Mouse (Mus musculus) heart, adult 2 months (tissue): ENCODE measurements around the gene Zfp738. TPM values are rescaled to one million over a fixed set of nuclear protein-coding genes. Genes with fewer than 3 reads are reported as not detected.
"Not testable (repeated sequence)": the region's sequence is repeated elsewhere in the genome, so short reads cannot be mapped to it uniquely, and the experiment has no call there.

Experiments used
- DNase-seq, 2 experiments: peaks; one replicate each; pipeline ENCODE4 v3.0.0; 2021
- H3K27ac ChIP-seq: fragments of 200-600 bp; 2 replicates; pipeline ENCODE4 v1.8.1; 2022
- H3K27me3 ChIP-seq: fragments of 200-500 bp; 2 replicates; pipeline ENCODE4 v1.6.1; 2012; ENCODE audit warnings: mild to moderate bottlenecking, low read length, inconsistent platforms, mixed read lengths; ENCODE audit not compliant: control insufficient read depth, insufficient read depth
- H3K36me3 ChIP-seq: fragments of 200-500 bp; 2 replicates; pipeline ENCODE4 v1.6.1; 2012; ENCODE audit warnings: low read length, inconsistent platforms; ENCODE audit not compliant: control insufficient read depth, insufficient read depth
- H3K4me1 ChIP-seq: fragments of 200-500 bp; 2 replicates; pipeline ENCODE4 v1.6.1; 2011; ENCODE audit warnings: low read length; ENCODE audit not compliant: control insufficient read depth, insufficient read depth
- H3K4me3 ChIP-seq: fragments of 200-600 bp; 2 replicates; pipeline ENCODE4 v1.8.1; 2022
- H3K79me2 ChIP-seq: fragments of 200-500 bp; replicated peaks from 2 replicates; pipeline ENCODE4 v1.6.1; 2012; ENCODE audit warnings: mild to moderate bottlenecking, inconsistent platforms, low read length, moderate library complexity, mixed read lengths; ENCODE audit not compliant: control insufficient read depth, insufficient read depth
- H3K9ac ChIP-seq: fragments of 200-500 bp; 2 replicates; pipeline ENCODE4 v1.6.1; 2012; ENCODE audit warnings: low read depth, mild to moderate bottlenecking, control low read depth, inconsistent platforms, low read length, mixed read lengths
- CTCF ChIP-seq: fragments of 200-600 bp; IDR thresholded peaks from 2 replicates; pipeline ENCODE4 v1.8.1; 2022; ENCODE audit warnings: antibody characterized with exemption, mild to moderate bottlenecking, moderate library complexity
- EP300 ChIP-seq: fragments of 200-500 bp; IDR thresholded peaks from 2 replicates; pipeline ENCODE4 v1.6.1; 2011; ENCODE audit warnings: low read depth, low read length, control low read depth; ENCODE audit not compliant: insufficient read depth
- POLR2A ChIP-seq: fragments of 200-500 bp; IDR thresholded peaks from 2 replicates; pipeline ENCODE4 v1.6.1; 2011; ENCODE audit warnings: mild to moderate bottlenecking, low read depth, low read length, control low read depth; ENCODE audit not compliant: insufficient read depth
- WGBS: fragments of 180-500 bp; shearing (Covaris S2); methylation state at CpG from one replicate; pipeline ENCODE4 v1.1.7; 2018; 5-methylcytosine and 5-hydroxymethylcytosine counted together
- intact Hi-C: fragments of 180-260 bp; cut with DNase I; formaldehyde crosslinking; loops from one replicate; pipeline ENCODE4 v1.15.1; 2025
- long read RNA-seq: library from polyadenylated mRNA; stranded (forward); transcript quantifications from one replicate; pipeline ENCODE4 v2.0.0, GENCODE M21; 2021
- polyA plus RNA-seq: library from polyadenylated mRNA; depleted of rRNA; stranded (reverse); fragments of >200 nt; gene quantifications from 2 replicates; pipeline ENCODE4 v1.2.3, GENCODE M21; 2012; rRNA removed
- total RNA-seq, 2 experiments: library from RNA; stranded (reverse); gene quantifications; 2 replicates each; pipeline ENCODE4 v1.2.3; 2021

The Zfp738 gene
- total RNA-seq (1 to 10 TPM; 3.5 to 4.0 TPM), polyA plus RNA-seq (1.7 and 4.0 TPM in 2 replicates)
- long read RNA-seq, partial matches to known transcripts, result 0 of 3 reads
- long read RNA-seq, other reads (novel, unspliced or antisense), result 1 of 3 reads

DNA sequence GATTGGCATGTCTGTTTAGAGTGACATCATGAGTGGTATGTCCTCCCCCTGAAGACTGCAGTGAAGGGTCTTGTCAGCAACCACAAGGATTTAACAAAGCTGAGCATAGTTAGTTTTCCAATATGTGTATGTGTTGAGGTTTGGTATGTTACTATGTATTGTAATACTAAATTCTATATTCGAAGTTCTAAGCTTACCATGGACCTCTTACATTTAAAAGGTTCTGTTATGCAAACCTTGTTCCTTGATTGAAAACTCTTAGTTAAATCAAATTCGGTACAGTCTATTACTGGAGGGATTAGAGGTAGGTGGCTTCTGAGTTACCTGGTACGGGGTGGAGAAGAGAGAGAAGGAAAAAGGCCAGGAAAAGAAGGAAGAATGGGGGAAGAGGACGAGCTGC is at the start of gene Zfp738:
Gene Zfp738, minus strand, starts transcription at position 101 of the 400 bp plus-strand sequence.
- H3K9ac ChIP-seq, result no peak within 1 kb of the TSS
- no peaks in the 10 kb centered on the region for H3K27me3 ChIP-seq
- H3K4me1 ChIP-seq, result no peaks in the 10 kb centered on the region
- intact Hi-C loops, result no loop called here
- no peak within 1 kb of the TSS for H3K27ac ChIP-seq
- TF ChIP-seq EP300 (no peak), CTCF (no peak), POLR2A (no peak)
- H3K79me2 ChIP-seq, result no peaks in the 10 kb centered on the region
- H3K36me3 ChIP-seq, result no peaks in the 10 kb centered on the region
- DNase-seq, result no peak
- 75% methylated on average over 4 of the region's 4 CpGs for WGBS
- no peak within 1 kb of the TSS for H3K4me3 ChIP-seq

DNA sequence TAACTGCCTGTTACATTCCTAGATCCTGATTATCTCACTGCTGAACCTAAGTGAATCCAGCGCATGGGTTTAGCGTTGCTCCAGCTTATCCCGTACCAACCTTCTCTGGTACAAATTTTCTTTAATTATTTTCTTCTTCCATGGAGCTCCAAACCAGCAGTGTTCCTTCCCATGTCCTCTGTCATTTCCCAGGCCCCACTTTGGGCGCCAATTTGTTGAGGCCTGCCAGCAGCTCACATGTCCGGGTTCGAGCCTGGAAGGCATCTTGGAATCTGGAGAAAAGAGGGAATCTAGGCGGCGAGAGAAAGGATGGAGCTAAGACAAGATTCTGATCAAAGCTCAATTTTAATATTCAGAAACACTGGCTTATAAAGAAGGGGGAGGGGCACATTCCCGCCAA is 47.5 kb upstream of the Zfp738 start:
- H3K9ac ChIP-seq, DNase-seq, H3K4me1 ChIP-seq, H3K4me3 ChIP-seq, H3K36me3 ChIP-seq, H3K79me2 ChIP-seq, H3K27me3 ChIP-seq, intact Hi-C loops, H3K27ac ChIP-seq: not testable (repeated sequence)
- 89% methylated on average over 9 of the region's 9 CpGs for WGBS

DNA sequence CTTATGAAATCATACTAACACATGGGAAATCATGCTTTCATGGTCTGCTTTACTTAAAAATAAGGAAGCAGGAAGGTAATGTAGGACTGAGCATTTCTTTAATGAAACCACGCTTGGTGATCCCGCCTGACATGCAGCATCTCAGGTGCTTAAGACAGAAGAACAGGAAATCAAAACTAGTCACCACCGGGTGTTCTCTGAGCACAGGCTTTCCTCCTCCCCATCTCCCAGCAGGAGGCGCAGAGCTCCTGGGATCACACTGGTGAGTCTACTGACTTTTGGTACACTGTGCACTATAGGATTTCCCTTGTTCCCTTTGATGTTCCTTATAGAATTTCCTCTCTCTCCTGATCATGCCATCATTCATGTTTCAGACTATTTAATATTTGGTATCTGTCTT is 42.6 kb upstream of the Zfp738 start:
- H3K27me3 ChIP-seq, H3K79me2 ChIP-seq, H3K9ac ChIP-seq, H3K4me1 ChIP-seq, H3K36me3 ChIP-seq: not testable (repeated sequence)
- peak in 1 of 2 experiments; percentile 13 for DNase-seq
- H3K4me3 ChIP-seq, result peak overlapping the region; percentile 69
- peak overlapping the region; percentile 73 for H3K27ac ChIP-seq
- intact Hi-C loops, result loop anchor here (5.0 to 10.0 kb wide), 4 partner anchors 83 to 425 kb away; partner anchors contain the start of genes Zfp273, Zfp457, Zfp748 and Zfp874a
- TF ChIP-seq CTCF, result peak; percentile 53
- 32% methylated on average over 4 of the region's 4 CpGs for WGBS

DNA sequence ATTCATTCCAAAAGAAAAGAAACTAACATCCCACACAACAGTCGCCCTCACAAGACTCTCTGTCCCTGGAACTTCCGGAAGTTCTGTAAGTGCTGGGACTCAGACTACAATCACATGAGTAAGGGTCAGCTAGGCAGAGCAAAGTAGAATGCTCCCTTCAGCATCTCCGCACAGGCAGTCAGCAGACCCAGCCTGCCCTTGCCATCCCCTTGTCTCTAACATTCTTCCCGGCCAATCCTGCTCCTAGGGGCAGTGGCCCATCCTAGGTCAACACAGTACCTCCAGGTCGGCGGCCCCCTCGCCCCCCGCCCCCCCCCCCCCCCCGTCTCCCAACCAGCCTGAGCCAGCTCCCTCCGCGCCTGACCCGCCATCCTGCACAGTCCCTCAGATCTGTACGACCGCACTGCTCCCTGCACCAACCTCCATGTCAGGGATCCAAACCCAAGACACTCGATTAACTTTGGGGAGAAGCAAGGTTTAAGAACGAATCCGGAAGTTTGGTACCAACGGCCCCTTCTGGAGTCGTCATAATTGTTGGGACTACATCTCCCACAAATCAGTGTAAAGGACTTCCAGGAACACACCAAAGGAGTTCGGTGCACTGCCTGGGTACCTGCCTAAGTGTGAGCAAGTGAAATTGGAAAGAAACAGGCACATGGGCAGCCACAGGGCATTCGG is 41.9 kb upstream of the Zfp738 start, which contains the start of gene Zfp65:
Gene Zfp65, minus strand, starts transcription at position 533 of the 678 bp plus-strand sequence.
- peak; percentile 56 to 58 for DNase-seq
- peak within 1 kb of the TSS; percentile 80 for H3K9ac ChIP-seq
- no peaks in the 10 kb centered on the region for H3K36me3 ChIP-seq
- H3K4me1 ChIP-seq, result no peaks in the 10 kb centered on the region; the same call in 1 of the 2 replicates
- intact Hi-C loops, result loop anchor here (5.0 to 10.0 kb wide), 4 partner anchors 84 to 424 kb away; partner anchors contain the start of genes Zfp273, Zfp457, Zfp748 and Zfp874a
- WGBS, result 2% methylated on average over 18 of the region's 21 CpGs
- H3K79me2 ChIP-seq, result peaks cover 2% of the 10 kb centered on the region; the same call in 1 of the 2 replicates
- TF ChIP-seq POLR2A (peak; percentile 45; the same call in 1 of the 2 replicates), EP300 (no peak), CTCF (no peak)
- H3K27ac ChIP-seq, result peak within 1 kb of the TSS; percentile 73
- H3K27me3 ChIP-seq, result no peaks in the 10 kb centered on the region
- peak within 1 kb of the TSS; percentile 69 for H3K4me3 ChIP-seq

DNA sequence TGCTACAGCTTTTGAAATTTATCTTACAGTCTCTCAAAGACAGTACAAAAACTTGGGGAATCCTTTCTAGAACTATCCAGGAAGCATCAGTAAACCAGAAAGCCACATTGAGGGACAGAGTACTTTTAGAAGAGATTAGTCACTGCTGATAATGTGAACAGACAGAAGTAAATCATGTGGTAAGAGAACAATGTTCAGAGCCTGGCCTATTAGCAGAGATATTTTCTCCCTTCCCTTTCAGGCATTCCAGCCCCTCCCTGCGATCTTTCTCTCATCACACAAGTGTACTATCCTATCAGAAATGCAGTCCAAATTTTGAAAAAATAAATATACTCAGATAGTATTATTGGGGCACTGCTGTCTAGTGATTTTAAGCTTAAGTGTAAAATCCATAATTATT is 41.2 kb upstream of the Zfp738 start:
- Histone ChIP-seq H3K27me3 (no peaks in the 10 kb centered on the region), H3K9ac (no peak overlapping the region), H3K4me3 (peak overlapping the region; percentile 69), H3K36me3 (no peaks in the 10 kb centered on the region), H3K79me2 (peaks cover 3% of the 10 kb centered on the region; the same call in 1 of the 2 replicates), H3K4me1 (no peaks in the 10 kb centered on the region; the same call in none of the 2 replicates), H3K27ac (no peak overlapping the region)
- intact Hi-C loops, result loop anchor here (5.0 to 10.0 kb wide), 4 partner anchors 84 to 423 kb away; partner anchors contain the start of genes Zfp273, Zfp457, Zfp748 and Zfp874a
- no peak for DNase-seq
- TF ChIP-seq CTCF (no peak), EP300 (no peak), POLR2A (no peak)
- 60% methylated on average over 1 of the region's 1 CpGs for WGBS

DNA sequence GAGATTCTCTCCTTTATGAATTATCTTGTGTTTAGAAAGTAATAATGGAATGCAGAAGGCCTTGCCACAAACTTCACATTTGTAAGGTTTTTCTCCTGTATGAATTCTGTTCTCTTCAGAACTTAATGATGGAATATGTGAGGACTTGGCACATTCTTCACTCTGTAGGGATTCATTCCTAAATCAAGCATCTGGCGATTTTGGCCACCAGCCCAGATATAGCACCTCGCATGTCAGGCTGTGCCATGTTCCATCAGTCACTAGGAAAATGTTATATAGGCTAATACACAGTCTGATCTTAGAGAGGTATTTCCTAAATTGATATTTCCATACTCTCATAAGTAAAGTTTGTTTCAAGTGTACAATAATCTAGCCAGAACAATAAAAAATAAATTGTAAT is 38.5 kb upstream of the Zfp738 start:
- not testable (repeated sequence) for DNase-seq, H3K4me1 ChIP-seq, H3K27ac ChIP-seq, H3K79me2 ChIP-seq, H3K9ac ChIP-seq, H3K36me3 ChIP-seq, H3K27me3 ChIP-seq, H3K4me3 ChIP-seq
- intact Hi-C loops, result loop anchor here (2.0 to 10.0 kb wide), 6 partner anchors 87 to 421 kb away; partner anchors contain the start of genes Zfp273, Zfp457, Zfp729b and Zfp748
- 61% methylated on average over 2 of the region's 2 CpGs for WGBS
